In the genomic region with DNA sequence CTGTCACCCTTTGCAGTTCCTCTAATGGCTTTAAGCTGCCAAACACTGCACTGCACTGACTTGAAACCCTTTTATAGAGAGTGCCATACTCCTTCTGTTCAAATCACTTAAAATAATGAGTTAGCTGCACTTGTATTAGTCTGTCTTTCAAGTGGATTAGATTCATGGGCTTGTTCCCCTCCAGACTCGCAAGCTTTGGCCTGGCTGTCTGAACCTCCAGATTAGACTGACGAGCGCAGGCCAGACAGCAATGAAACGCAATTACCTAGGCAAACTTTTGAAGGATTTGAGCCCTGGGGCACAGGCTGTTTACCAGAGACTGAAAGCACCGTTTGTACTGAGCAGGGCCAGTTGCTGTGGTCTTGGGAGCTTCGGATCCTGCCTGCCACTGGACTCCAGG, we compare ENCODE assay signal across 18 mouse cellular contexts.
DNase-seq lines count a peak whose midpoint lies in the region; ATAC-seq and TF ChIP-seq lines count a peak whose summit lies in the region.
"Had no signal": no experiment of that assay in that cellular context is flagged by ENCODE, and none has a peak within 500 bp of the region (broad histone marks: within the 10 kb centered on the region; RNA-seq: fewer than 3 reads in every experiment).

No protein-coding gene starts in this region.

- WGBS in midbrain, embryonic 10.5 days: 48% methylated on average over 6 of the region's 6 CpGs
- WGBS in midbrain, postnatal 0 days: 30% methylated on average over 6 of the region's 6 CpGs
- WGBS in embryonic facial prominence, embryonic 13.5 days: 18% methylated on average over 6 of the region's 6 CpGs
- WGBS in forebrain, embryonic 15.5 days: 10% methylated on average over 6 of the region's 6 CpGs
- WGBS in limb, embryonic 15.5 days: 24% methylated on average over 6 of the region's 6 CpGs

- H3K4me3 ChIP-seq in midbrain, embryonic 10.5 days: no peak overlapping the region
- no peak overlapping the region for H3K4me3 ChIP-seq in midbrain, postnatal 0 days (ENCODE audit: low read depth, low read length)
- no peak overlapping the region for H3K4me3 ChIP-seq in embryonic facial prominence, embryonic 13.5 days
- no peak overlapping the region for H3K4me3 ChIP-seq in forebrain, embryonic 15.5 days
- H3K4me3 ChIP-seq in limb, embryonic 15.5 days: no peak overlapping the region
- H3K4me3 ChIP-seq: heart, embryonic 15.5 days; hindbrain, embryonic 15.5 days; liver, embryonic 12.5 days; neural tube, embryonic 13.5 days had no signal

- 0 out of 2 replicates have a peak overlapping the region, but pooled peaks have one; percentile 4 for H3K27ac ChIP-seq in midbrain, embryonic 10.5 days (replicated peaks)
- H3K27ac ChIP-seq in midbrain, postnatal 0 days (ENCODE audit: low read depth, low read length): no peak overlapping the region
- peak overlapping the region; percentile 72 for H3K27ac ChIP-seq in embryonic facial prominence, embryonic 13.5 days
- H3K27ac ChIP-seq in forebrain, embryonic 15.5 days (replicated peaks): no peak overlapping the region
- H3K27ac ChIP-seq in limb, embryonic 15.5 days: peak overlapping the region; percentile 33
- H3K27ac ChIP-seq: heart, embryonic 15.5 days; hindbrain, embryonic 15.5 days; liver, embryonic 12.5 days; neural tube, embryonic 13.5 days; stomach, postnatal 0 days had no signal

- no peaks in the 10 kb centered on the region for H3K36me3 ChIP-seq in midbrain, embryonic 10.5 days
- H3K36me3 ChIP-seq in midbrain, postnatal 0 days (ENCODE audit: insufficient read depth, low read length): no peaks in the 10 kb centered on the region
- peaks cover 22% of the 10 kb centered on the region; the same call in 1 of the 2 replicates for H3K36me3 ChIP-seq in embryonic facial prominence, embryonic 13.5 days
- H3K36me3 ChIP-seq in forebrain, embryonic 15.5 days: no peaks in the 10 kb centered on the region
- no peaks in the 10 kb centered on the region for H3K36me3 ChIP-seq in limb, embryonic 15.5 days
- H3K36me3 ChIP-seq: heart, embryonic 15.5 days; hindbrain, embryonic 15.5 days; neural tube, embryonic 13.5 days had no signal

- no peak for DNase-seq in midbrain, embryonic 10.5 days (ENCODE audit: low spot score)
- DNase-seq in midbrain, postnatal 0 days (ENCODE audit: low spot score): no peak
- DNase-seq in cerebellum, adult 11-12 months: no peak
- no peak for DNase-seq in frontal cortex, adult 2 months (ENCODE audit: extremely low spot score in 1 of 2, low spot score in 1 of 2)
- no peak for DNase-seq in spleen, postnatal 14 days (ENCODE audit: low spot score in 2 of 2)
- DNase-seq: cerebellum, postnatal 14 days; gastrocnemius, postnatal 36 days; kidney, adult 8-10 months; right cerebral cortex, adult 18-20 months; spleen, adult 18-20 months had no signal

- no peak for ATAC-seq in midbrain, postnatal 0 days (ENCODE audit: low FRiP score)
- ATAC-seq in embryonic facial prominence, embryonic 13.5 days (ENCODE audit: insufficient number of reproducible peaks, insufficient read depth, low FRiP score, low TSS enrichment, low read depth): no peak
- ATAC-seq in forebrain, embryonic 15.5 days (replicated peaks): peak; percentile 75
- no peak for ATAC-seq in limb, embryonic 15.5 days (ENCODE audit: insufficient number of reproducible peaks, low FRiP score, low TSS enrichment, low read depth)
- ATAC-seq: liver, embryonic 12.5 days had no signal

- no peak for TF ChIP-seq CTCF in midbrain, postnatal 0 days (IDR thresholded peaks at IDR 0.05)

- no peaks in the 10 kb centered on the region for H3K9me3 ChIP-seq in midbrain, embryonic 10.5 days (replicated peaks)
- H3K9me3 ChIP-seq in midbrain, postnatal 0 days (ENCODE audit: low read length): no peaks in the 10 kb centered on the region
- H3K9me3 ChIP-seq in embryonic facial prominence, embryonic 13.5 days: no peaks in the 10 kb centered on the region
- H3K9me3 ChIP-seq in forebrain, embryonic 15.5 days: no peaks in the 10 kb centered on the region
- H3K9me3 ChIP-seq in limb, embryonic 15.5 days: no peaks in the 10 kb centered on the region
- H3K9me3 ChIP-seq: heart, embryonic 15.5 days; hindbrain, embryonic 15.5 days; liver, embryonic 12.5 days; neural tube, embryonic 13.5 days had no signal

- peaks cover 69% of the 10 kb centered on the region for H3K27me3 ChIP-seq in midbrain, embryonic 10.5 days (ENCODE audit: low read depth, poor library complexity, severe bottlenecking)
- H3K27me3 ChIP-seq in midbrain, postnatal 0 days (ENCODE audit: insufficient read depth, low read length): no peaks in the 10 kb centered on the region
- no peaks in the 10 kb centered on the region for H3K27me3 ChIP-seq in embryonic facial prominence, embryonic 13.5 days
- no peaks in the 10 kb centered on the region for H3K27me3 ChIP-seq in forebrain, embryonic 15.5 days
- no peaks in the 10 kb centered on the region for H3K27me3 ChIP-seq in limb, embryonic 15.5 days
- H3K27me3 ChIP-seq: hindbrain, embryonic 15.5 days; liver, embryonic 12.5 days; neural tube, embryonic 13.5 days had no signal

- H3K4me2 ChIP-seq in midbrain, postnatal 0 days (ENCODE audit: low read depth, low read length, poor library complexity, severe bottlenecking): no peak overlapping the region
- peak overlapping the region; percentile 14 for H3K4me2 ChIP-seq in embryonic facial prominence, embryonic 13.5 days
- no peak overlapping the region for H3K4me2 ChIP-seq in forebrain, embryonic 15.5 days (replicated peaks)
- no peak overlapping the region for H3K4me2 ChIP-seq in limb, embryonic 15.5 days
- H3K4me2 ChIP-seq: heart, embryonic 15.5 days; hindbrain, embryonic 15.5 days; liver, embryonic 12.5 days; neural tube, embryonic 13.5 days had no signal

- H3K9ac ChIP-seq in midbrain, postnatal 0 days (replicated peaks; ENCODE audit: low read length, poor library complexity, severe bottlenecking): no peak overlapping the region
- peak overlapping the region; percentile 4; the same call in 1 of the 2 replicates for H3K9ac ChIP-seq in embryonic facial prominence, embryonic 13.5 days
- H3K9ac ChIP-seq in forebrain, embryonic 15.5 days (replicated peaks): no peak overlapping the region
- no peak overlapping the region for H3K9ac ChIP-seq in limb, embryonic 15.5 days
- H3K9ac ChIP-seq: heart, embryonic 15.5 days; hindbrain, embryonic 15.5 days; liver, embryonic 12.5 days; neural tube, embryonic 13.5 days had no signal

- peaks cover 29% of the 10 kb centered on the region for H3K4me1 ChIP-seq in midbrain, embryonic 10.5 days
- no peaks in the 10 kb centered on the region for H3K4me1 ChIP-seq in midbrain, postnatal 0 days (ENCODE audit: insufficient read depth, low read length)
- peaks cover 79% of the 10 kb centered on the region for H3K4me1 ChIP-seq in embryonic facial prominence, embryonic 13.5 days
- H3K4me1 ChIP-seq in forebrain, embryonic 15.5 days: peaks cover 16% of the 10 kb centered on the region
- peaks cover 35% of the 10 kb centered on the region for H3K4me1 ChIP-seq in limb, embryonic 15.5 days

Comparison
In these comparisons a context has a peak if more than half of its experiments do, and no peak if none do; other contexts are left out.
1. H3K27ac ChIP-seq: peak in midbrain, embryonic 10.5 days (single experiment), embryonic facial prominence, embryonic 13.5 days (single experiment) and limb, embryonic 15.5 days (single experiment); none in midbrain, postnatal 0 days (single experiment) and forebrain, embryonic 15.5 days (single experiment).